Mouse (Mus musculus) liver, embryonic 14.5 days (tissue): Measurements from ENCODE around the gene Mansc4. TPM values are rescaled to one million over a fixed set of nuclear protein-coding genes. Genes with fewer than 3 reads are reported as not detected.

Experiments
- ATAC-seq: fragments of 200-750 bp; cut with Nextera tagmentation; 2 replicates; pipeline ENCODE4 v1.8.0; 2017; ENCODE audit warnings: moderate number of reproducible peaks, mild to moderate bottlenecking, moderate library complexity; ENCODE audit not compliant: insufficient read depth
- DNase-seq, 3 experiments: peaks; one replicate each; pipeline ENCODE4 v3.0.0-alpha.2; 2012 to 2013; ENCODE audit warnings: low read depth in 3 of 3, low spot score in 3 of 3
- H3K27ac ChIP-seq: fragments of 300-500 bp; sonication (generic); 2 replicates; pipeline ENCODE4 v1.5.1; 2014; ENCODE audit warnings: moderate library complexity, mild to moderate bottlenecking, control low read depth, inconsistent platforms
- H3K27me3 ChIP-seq: fragments of 300-500 bp; sonication (generic); 2 replicates; pipeline ENCODE4 v1.6.1; 2014; ENCODE audit warnings: mild to moderate bottlenecking, low read length, moderate library complexity; ENCODE audit not compliant: control insufficient read depth, insufficient read depth
- H3K36me3 ChIP-seq: fragments of 300-500 bp; sonication (generic); replicated peaks from 2 replicates; pipeline ENCODE4 v1.6.1; 2014; ENCODE audit warnings: low read depth; ENCODE audit not compliant: control insufficient read depth, insufficient read depth
- H3K4me1 ChIP-seq, 2 experiments: fragments of 200-500 bp in 1 of 2; fragments of 300-500 bp in 1 of 2; sonication (generic) in 1 of 2; replicated peaks; 2 replicates each; pipeline ENCODE4 v1.6.1; 2012 to 2014; ENCODE audit warnings: antibody characterized with exemption in 1 of 2, inconsistent platforms in 1 of 2, low read length in 1 of 2; ENCODE audit not compliant: control insufficient read depth in 2 of 2, insufficient read depth in 2 of 2
- H3K4me2 ChIP-seq: fragments of 300-500 bp; sonication (generic); 2 replicates; pipeline ENCODE4 v1.6.1; 2014; ENCODE audit warnings: low read depth, mild to moderate bottlenecking, control low read depth, moderate library complexity
- H3K4me3 ChIP-seq, 2 experiments: fragments of 200-500 bp in 1 of 2; fragments of 300-500 bp in 1 of 2; sonication (generic) in 1 of 2; 2 replicates each; pipeline ENCODE4 v1.5.1; 2012 to 2014; ENCODE audit warnings: low read depth in 2 of 2, low read length in 2 of 2, mild to moderate bottlenecking in 2 of 2, control low read depth in 1 of 2, inconsistent platforms in 1 of 2, moderate library complexity in 1 of 2; ENCODE audit not compliant: insufficient read depth in 1 of 2
- H3K9ac ChIP-seq: fragments of 300-500 bp; sonication (generic); replicated peaks from 2 replicates; pipeline ENCODE4 v1.6.1; 2014; ENCODE audit warnings: mild to moderate bottlenecking, control low read depth, moderate library complexity
- H3K9me3 ChIP-seq: fragments of 300-500 bp; sonication (generic); 2 replicates; pipeline ENCODE4 v1.6.1; 2016; ENCODE audit warnings: low read length, mixed read lengths; ENCODE audit not compliant: control insufficient read depth
- CTCF ChIP-seq: IDR thresholded peaks from 2 replicates; pipeline ENCODE4 v1.5.1; 2016; ENCODE audit warnings: antibody characterized with exemption, low read depth, control low read depth
- EP300 ChIP-seq: IDR thresholded peaks from 2 replicates; pipeline ENCODE4 v1.6.1; 2016; ENCODE audit warnings: antibody characterized with exemption, low read depth
- whole genome bisulfite sequencing: fragments of 180-500 bp; shearing (Covaris S2); extraction: QIAGEN DNeasy Blood & Tissue Kit; methylation state at CpG from one replicate; pipeline ENCODE4 v1.1.7; 2014; ENCODE audit not compliant: insufficient replicate concordance; 5-methylcytosine and 5-hydroxymethylcytosine counted together
- polyA plus RNA-seq, 2 experiments: library from polyadenylated mRNA; depleted of rRNA in 1 of 2; stranded (reverse) in 1 of 2; unstranded in 1 of 2; fragments of >200 nt; fragmentation: Nextera tagmentation in 1 of 2; extraction: Ambion mirVana in 1 of 2; gene quantifications; 2 replicates each; pipeline versions ENCODE4 v1.2.1 to v1.2.3; 2012 to 2014

Gene Mansc4
- polyA plus RNA-seq, 2 experiments, result not detected

- Histone ChIP-seq H3K4me1 (no peaks in the 10 kb centered on the region), H3K36me3 (no peaks in the 10 kb centered on the region)
Measured at GRCm38 (mm10) chr6:147029591-147029990, 57.2 kb downstream of the Mansc4 start.

GRCm38 (mm10) chr6:147028396-147028795, 58.4 kb downstream of the Mansc4 start:
- Histone ChIP-seq H3K27ac (no peak overlapping the region), H3K4me3 (no peak overlapping the region), H3K27me3 (no peaks in the 10 kb centered on the region), H3K4me2 (no peak overlapping the region), H3K36me3 (no peaks in the 10 kb centered on the region), H3K9ac (no peak overlapping the region), H3K4me1 (no peaks in the 10 kb centered on the region), H3K9me3 (no peaks in the 10 kb centered on the region)
- DNase-seq (no peak), ATAC-seq (no peak)
- TF ChIP-seq EP300, result no peak
- no peak for TF ChIP-seq CTCF
- 65% methylated on average over 2 of the region's 2 CpGs for WGBS

More at GRCm38 (mm10) chr6:147029591-147029990, 57.2 kb downstream of the Mansc4 start:
- DNase-seq (no peak), ATAC-seq (no peak)
- WGBS, result 81% methylated on average over 9 of the region's 9 CpGs
- H3K4me2 ChIP-seq, result no peak overlapping the region
- H3K27me3 ChIP-seq, result no peaks in the 10 kb centered on the region
- no peak for TF ChIP-seq EP300
- TF ChIP-seq CTCF, result no peak
- no peak overlapping the region for H3K27ac ChIP-seq
- no peaks in the 10 kb centered on the region for H3K9me3 ChIP-seq
- no peak overlapping the region for H3K9ac ChIP-seq
- no peak overlapping the region for H3K4me3 ChIP-seq

Other genes starting within 250 kb of the Mansc4 start
- gene Smco2, start 236.9 kb downstream of the Mansc4 start, polyA plus RNA-seq (2012; rRNA removed), result not detected in 2 replicates
- not detected in 2 replicates for gene Smco2, start 236.9 kb downstream of the Mansc4 start, polyA plus RNA-seq (2014; fragmentation: Nextera tagmentation; extraction: Ambion mirVana)
- 3.9 and 5.2 TPM in 2 replicates for gene Ppfibp1, start 198.5 kb downstream of the Mansc4 start, polyA plus RNA-seq (2012; rRNA removed)
- 7.8 and 9.1 TPM in 2 replicates for gene Ppfibp1, start 198.5 kb downstream of the Mansc4 start, polyA plus RNA-seq (2014; fragmentation: Nextera tagmentation; extraction: Ambion mirVana)
- gene 1700034J05Rik, start 132.6 kb downstream of the Mansc4 start, polyA plus RNA-seq (2012; rRNA removed), result not detected in 2 replicates
- not detected in 2 replicates for gene 1700034J05Rik, start 132.6 kb downstream of the Mansc4 start, polyA plus RNA-seq (2014; fragmentation: Nextera tagmentation; extraction: Ambion mirVana)
- 0.04 and 0.11 TPM in 2 replicates for gene Rep15, start 54.4 kb downstream of the Mansc4 start, polyA plus RNA-seq (2012; rRNA removed)
- gene Rep15, start 54.4 kb downstream of the Mansc4 start, polyA plus RNA-seq (2014; fragmentation: Nextera tagmentation; extraction: Ambion mirVana), result 0.15 and 0.32 TPM in 2 replicates
- gene Mrps35, start 44.3 kb downstream of the Mansc4 start, polyA plus RNA-seq (2012; rRNA removed), result 3.9 and 20.1 TPM in 2 replicates
- gene Mrps35, start 44.3 kb downstream of the Mansc4 start, polyA plus RNA-seq (2014; fragmentation: Nextera tagmentation; extraction: Ambion mirVana), result 60.9 and 61.4 TPM in 2 replicates
- 1.8 and 2.0 TPM in 2 replicates for gene Klhl42, start 4.3 kb upstream of the Mansc4 start, polyA plus RNA-seq (2012; rRNA removed)
- gene Klhl42, start 4.3 kb upstream of the Mansc4 start, polyA plus RNA-seq (2014; fragmentation: Nextera tagmentation; extraction: Ambion mirVana), result 1.9 and 2.3 TPM in 2 replicates
- gene Pthlh, start 177.2 kb upstream of the Mansc4 start, polyA plus RNA-seq (2012; rRNA removed), result not detected in 2 replicates
- gene Pthlh, start 177.2 kb upstream of the Mansc4 start, polyA plus RNA-seq (2014; fragmentation: Nextera tagmentation; extraction: Ambion mirVana), result not detected in 2 replicates